Mouse (Mus musculus) limb, embryonic 10.5 days (tissue): Measurements from ENCODE around the gene Eng. TPM values are rescaled to one million over a fixed set of nuclear protein-coding genes. Genes with fewer than 3 reads are reported as not detected.

ENCODE experiments used
- DNase-seq: peaks from one replicate; pipeline ENCODE4 v3.0.0-alpha.2; 2017; ENCODE audit warnings: low spot score
- H3K27ac ChIP-seq: fragments of 300-500 bp; sonication (generic); 2 replicates; pipeline ENCODE4 v1.5.1; 2016; ENCODE audit warnings: mild to moderate bottlenecking
- H3K27me3 ChIP-seq: fragments of 300-500 bp; sonication (generic); 2 replicates; pipeline ENCODE4 v1.6.1; 2016; ENCODE audit warnings: low read depth, mild to moderate bottlenecking; ENCODE audit not compliant: poor library complexity, severe bottlenecking
- H3K36me3 ChIP-seq: fragments of 300-500 bp; sonication (generic); 2 replicates; pipeline ENCODE4 v1.6.1; 2016; ENCODE audit warnings: mild to moderate bottlenecking, moderate library complexity
- H3K4me1 ChIP-seq: fragments of 300-500 bp; sonication (generic); 2 replicates; pipeline ENCODE4 v1.6.1; 2016
- H3K4me3 ChIP-seq: fragments of 300-500 bp; sonication (generic); 2 replicates; pipeline ENCODE4 v1.5.1; 2016; ENCODE audit warnings: mild to moderate bottlenecking, moderate library complexity
- H3K9me3 ChIP-seq: fragments of 300-500 bp; sonication (generic); replicated peaks from 2 replicates; pipeline ENCODE4 v1.6.1; 2016; ENCODE audit warnings: mild to moderate bottlenecking
- WGBS: fragments of 180-500 bp; shearing (Covaris S2); methylation state at CpG from one replicate; pipeline ENCODE4 v1.1.7; 2016; 5-methylcytosine and 5-hydroxymethylcytosine counted together
- polyA plus RNA-seq: library from polyadenylated mRNA; unstranded; fragments of >200 nt; fragmentation: Nextera tagmentation; extraction: Ambion mirVana; gene quantifications from 2 replicates; pipeline ENCODE4 v1.2.1, GENCODE M21; 2016

Eng gene
- 27.9 and 28.5 TPM in 2 replicates for polyA plus RNA-seq

- no peaks in the 10 kb centered on the region for H3K9me3 ChIP-seq
- no peaks in the 10 kb centered on the region for H3K36me3 ChIP-seq
- no peaks in the 10 kb centered on the region for H3K27me3 ChIP-seq
- WGBS = 55% methylated on average over 31 of the region's 31 CpGs
- peaks cover 28% of the 10 kb centered on the region for H3K4me1 ChIP-seq
- DNase-seq = no peak
- H3K27ac ChIP-seq = peak within 1 kb of the TSS; percentile 85
- peak within 1 kb of the TSS; percentile 39 for H3K4me3 ChIP-seq
Measured at GRCm38 (mm10) chr2:32646379-32647056, at the start of gene Eng. Eng (plus strand) TSS chr2:32646595.

GRCm38 (mm10) chr2:32596725-32597124, 49.7 kb upstream of the Eng start:
- Histone ChIP-seq H3K27ac (peak overlapping the region; percentile 46; the same call in 1 of the 2 replicates), H3K27me3 (no peaks in the 10 kb centered on the region), H3K9me3 (no peaks in the 10 kb centered on the region), H3K4me1 (peaks cover 7% of the 10 kb centered on the region), H3K36me3 (peaks cover 42% of the 10 kb centered on the region), H3K4me3 (no peak overlapping the region)
- no peak for DNase-seq
- WGBS = 93% methylated on average over 13 of the region's 13 CpGs

GRCm38 (mm10) chr2:32597248-32597647, 49.1 kb upstream of the Eng start:
- WGBS = 91% methylated on average over 5 of the region's 5 CpGs
- Histone ChIP-seq H3K4me1 (peaks cover 13% of the 10 kb centered on the region), H3K27ac (0 out of 2 replicates have a peak overlapping the region, but pooled peaks have one; percentile 46), H3K4me3 (no peak overlapping the region), H3K9me3 (no peaks in the 10 kb centered on the region), H3K27me3 (no peaks in the 10 kb centered on the region), H3K36me3 (peaks cover 42% of the 10 kb centered on the region)
- DNase-seq = no peak

GRCm38 (mm10) chr2:32597699-32598098, 48.7 kb upstream of the Eng start:
- 84% methylated on average over 5 of the region's 5 CpGs for WGBS
- peaks cover 42% of the 10 kb centered on the region for H3K36me3 ChIP-seq
- H3K27ac ChIP-seq = 0 out of 2 replicates have a peak overlapping the region, but pooled peaks have one; percentile 6
- H3K27me3 ChIP-seq = no peaks in the 10 kb centered on the region
- peaks cover 17% of the 10 kb centered on the region for H3K4me1 ChIP-seq
- H3K9me3 ChIP-seq = no peaks in the 10 kb centered on the region
- H3K4me3 ChIP-seq = no peak overlapping the region
- no peak for DNase-seq

GRCm38 (mm10) chr2:32598506-32598905, 47.9 kb upstream of the Eng start:
- H3K4me1 ChIP-seq = peaks cover 17% of the 10 kb centered on the region
- peaks cover 42% of the 10 kb centered on the region for H3K36me3 ChIP-seq
- H3K4me3 ChIP-seq = no peak overlapping the region
- H3K27ac ChIP-seq = 0 out of 2 replicates have a peak overlapping the region, but pooled peaks have one; percentile 14
- H3K27me3 ChIP-seq = no peaks in the 10 kb centered on the region
- WGBS = 96% methylated on average over 8 of the region's 8 CpGs
- no peaks in the 10 kb centered on the region for H3K9me3 ChIP-seq
- no peak for DNase-seq

DNA sequence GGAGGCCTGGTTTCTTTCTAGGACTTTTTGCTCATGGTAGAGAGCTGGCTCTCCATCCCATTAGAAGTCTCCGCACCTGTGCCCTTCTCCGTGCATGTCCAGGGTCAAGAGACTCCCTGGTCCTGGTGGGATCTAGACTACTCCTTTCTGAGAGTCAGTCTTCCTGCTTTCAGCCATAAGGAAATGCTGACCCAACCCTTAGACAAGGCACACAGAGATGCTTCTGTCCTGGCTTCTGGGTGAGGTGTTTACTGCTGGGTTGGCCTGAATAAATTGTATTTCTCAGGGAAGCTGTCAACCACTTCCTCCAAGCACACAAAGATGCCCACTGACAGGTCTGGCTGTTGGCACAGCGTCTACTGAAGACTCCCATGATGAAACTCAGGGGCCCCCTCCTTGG, 47.0 kb upstream of the Eng start, which contains the start of gene St6galnac6:
St6galnac6 (plus strand) TSS at position 301 of the 400 bp plus-strand sequence.
- H3K9me3 ChIP-seq = no peaks in the 10 kb centered on the region

DNA sequence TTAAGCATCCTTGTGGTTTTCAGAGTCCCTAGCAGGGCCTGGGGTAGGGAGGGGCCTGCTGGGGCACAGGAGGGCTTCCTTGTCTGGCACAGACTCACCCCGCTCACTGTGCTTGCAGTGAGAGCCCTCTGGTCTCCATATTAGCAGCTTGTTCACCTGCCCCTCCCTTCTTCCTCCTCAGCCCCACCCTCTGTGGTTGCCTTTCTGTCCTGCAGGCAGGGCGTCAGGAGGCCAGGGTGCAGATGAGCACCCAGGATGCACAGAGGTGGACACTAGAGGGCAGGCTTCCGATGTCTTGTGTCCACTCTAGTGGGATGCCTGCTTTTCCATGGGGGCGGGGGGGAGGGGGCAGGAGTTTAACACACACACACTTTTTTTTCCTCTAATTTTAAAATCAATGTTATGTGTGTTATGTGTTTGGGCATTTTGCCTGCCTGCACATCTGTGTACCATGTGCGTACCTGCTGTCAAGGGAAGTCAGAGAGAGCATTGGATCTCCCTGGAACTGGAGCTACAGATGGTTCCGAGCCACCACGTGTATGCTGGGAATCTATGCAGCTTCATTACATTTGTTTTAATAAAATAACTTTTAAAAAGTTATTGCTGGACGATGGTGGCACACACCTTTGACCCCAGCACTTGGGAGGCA, 44.9 kb upstream of the Eng start:
- peaks cover 17% of the 10 kb centered on the region for H3K36me3 ChIP-seq
- H3K9me3 ChIP-seq = no peaks in the 10 kb centered on the region
- no peaks in the 10 kb centered on the region for H3K27me3 ChIP-seq
- peaks cover 19% of the 10 kb centered on the region for H3K4me1 ChIP-seq
- no peak overlapping the region for H3K4me3 ChIP-seq
- peak overlapping the region; percentile 87 for H3K27ac ChIP-seq
- DNase-seq = peak; percentile 52
- WGBS = 46% methylated on average over 8 of the region's 8 CpGs

More for the DNA sequence above, 47.0 kb upstream of the Eng start, which contains the start of gene St6galnac6:
- WGBS = 95% methylated on average over 3 of the region's 3 CpGs
- Histone ChIP-seq H3K36me3 (peaks cover 35% of the 10 kb centered on the region), H3K27ac (peak within 1 kb of the TSS; percentile 14; the same call in 1 of the 2 replicates), H3K27me3 (no peaks in the 10 kb centered on the region), H3K4me3 (no peak within 1 kb of the TSS), H3K4me1 (peaks cover 17% of the 10 kb centered on the region)
- DNase-seq = no peak

GRCm38 (mm10) chr2:32602600-32603054, 43.8 kb upstream of the Eng start:
- Histone ChIP-seq H3K9me3 (no peaks in the 10 kb centered on the region), H3K27me3 (no peaks in the 10 kb centered on the region), H3K4me1 (peaks cover 30% of the 10 kb centered on the region), H3K4me3 (peak overlapping the region; percentile 53), H3K36me3 (peaks cover 6% of the 10 kb centered on the region; the same call in 1 of the 2 replicates), H3K27ac (peak overlapping the region; percentile 87)
- under 1% methylated on average over 11 of the region's 11 CpGs for WGBS
- peak; percentile 97 for DNase-seq

DNA sequence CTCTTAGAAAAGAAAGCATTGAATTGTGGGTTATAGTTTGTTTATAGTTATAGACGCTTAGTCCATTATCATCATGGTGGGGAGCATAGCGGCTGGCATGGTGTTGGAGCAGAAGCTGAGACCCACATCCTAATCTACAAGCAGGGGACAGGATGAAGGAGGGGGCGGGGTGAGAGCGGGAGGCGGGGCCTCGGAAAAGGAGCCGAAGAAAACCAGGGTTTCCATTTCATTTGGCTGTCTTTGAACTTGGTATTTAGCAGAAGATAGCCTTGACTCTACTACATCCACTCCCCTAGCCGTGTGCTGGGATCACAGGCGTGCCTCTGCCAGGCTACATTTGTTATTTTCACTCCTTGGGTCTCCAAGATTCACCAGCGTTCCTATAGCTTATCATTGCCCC, 41.8 kb upstream of the Eng start:
- H3K27me3 ChIP-seq = no peaks in the 10 kb centered on the region
- no peaks in the 10 kb centered on the region for H3K9me3 ChIP-seq
- H3K36me3 ChIP-seq = no peaks in the 10 kb centered on the region
- WGBS = 51% methylated on average over 10 of the region's 10 CpGs
- peaks cover 48% of the 10 kb centered on the region for H3K4me1 ChIP-seq
- no peak overlapping the region for H3K27ac ChIP-seq
- no peak for DNase-seq
- no peak overlapping the region for H3K4me3 ChIP-seq

- Histone ChIP-seq H3K4me1 (peaks cover 57% of the 10 kb centered on the region), H3K27me3 (no peaks in the 10 kb centered on the region), H3K27ac (peak overlapping the region; percentile 95), H3K9me3 (no peaks in the 10 kb centered on the region), H3K36me3 (no peaks in the 10 kb centered on the region), H3K4me3 (peak overlapping the region; percentile 85)
- WGBS = 16% methylated on average over 40 of the region's 55 CpGs
- peak; percentile 89 for DNase-seq
Measured at GRCm38 (mm10) chr2:32606161-32607142, 39.9 kb upstream of the Eng start.

GRCm38 (mm10) chr2:32607262-32607947, 39.0 kb upstream of the Eng start:
- Histone ChIP-seq H3K4me1 (peaks cover 50% of the 10 kb centered on the region), H3K27me3 (no peaks in the 10 kb centered on the region), H3K27ac (peak overlapping the region; percentile 95), H3K4me3 (peak overlapping the region; percentile 85), H3K36me3 (peaks cover 5% of the 10 kb centered on the region), H3K9me3 (no peaks in the 10 kb centered on the region)
- WGBS = 6% methylated on average over 34 of the region's 34 CpGs
- peak; percentile 77 for DNase-seq
